Mouse (Mus musculus): ENCODE data around the gene Cartpt. TPM values are rescaled to one million over a fixed set of nuclear protein-coding genes. Genes with fewer than 3 reads are reported as not detected.
"Not testable (repeated sequence)": the region's sequence is repeated elsewhere in the genome, so short reads cannot be mapped to it uniquely, and the experiment has no call there.

Cartpt gene
- polyA plus RNA-seq, 1 experiment from 2014 or later = not detected

DNA sequence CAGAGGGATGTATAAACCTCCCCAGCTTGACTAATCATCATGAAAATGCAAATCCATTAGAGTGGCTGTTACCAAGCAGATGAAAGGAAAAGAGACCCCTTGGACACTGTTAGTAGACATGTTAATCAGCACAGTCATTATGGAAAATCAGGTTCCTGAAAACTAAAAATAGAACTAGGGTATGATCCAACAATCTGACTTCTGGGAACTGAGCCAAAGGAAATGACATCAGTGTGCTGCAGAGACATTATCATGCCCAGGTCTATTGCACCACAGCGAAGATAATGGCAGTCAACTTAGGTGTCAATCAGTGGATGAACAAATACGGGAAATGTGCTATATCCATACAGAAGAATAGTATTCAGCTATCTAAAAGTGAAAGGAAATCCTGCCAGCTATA lies 43.0 kb downstream of the Cartpt start:
- no peaks in the 10 kb centered on the region for H3K36me3 ChIP-seq
- H3K4me2 ChIP-seq = no peak overlapping the region
- H3K9ac ChIP-seq = no peak overlapping the region
- WGBS = 12% methylated on average over 2 of the region's 2 CpGs
- no peaks in the 10 kb centered on the region for H3K27me3 ChIP-seq (replicated peaks)
- H3K9me3 ChIP-seq (replicated peaks) = no peaks in the 10 kb centered on the region; the same call in 1 of the 2 replicates
- H3K27ac ChIP-seq (ENCODE audit: poor library complexity, severe bottlenecking) = peak overlapping the region; percentile 7; the same call in 1 of the 2 replicates
- peaks cover 8% of the 10 kb centered on the region; the same call in 1 of the 2 replicates for H3K4me1 ChIP-seq (replicated peaks)
- peak; percentile 63 for ATAC-seq (ENCODE audit: insufficient number of reproducible peaks, low FRiP score)
- H3K4me3 ChIP-seq = no peak overlapping the region

DNA sequence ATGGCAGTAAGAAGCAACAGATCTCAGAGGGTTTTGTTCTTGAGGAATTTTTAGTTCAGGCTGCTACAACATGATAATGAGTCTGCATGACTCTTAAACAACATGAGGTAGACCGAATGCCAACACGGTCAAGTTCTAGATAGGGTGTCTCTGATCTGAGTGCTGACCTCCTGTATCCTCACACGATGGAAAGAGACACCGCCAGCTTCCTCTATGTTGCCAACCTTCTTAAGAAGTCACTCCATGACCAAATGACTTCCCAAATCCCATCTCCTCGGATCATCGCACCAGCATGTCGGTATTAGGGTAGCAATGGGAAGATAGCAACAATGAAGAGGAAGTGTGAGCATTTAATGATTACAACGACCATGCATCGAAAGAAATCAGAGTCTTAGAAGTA lies 43.6 kb downstream of the Cartpt start:
- Histone ChIP-seq H3K27ac (ENCODE audit: poor library complexity, severe bottlenecking) (0 out of 2 replicates have a peak overlapping the region, but pooled peaks have one; percentile 7), H3K4me2 (no peak overlapping the region)

DNA sequence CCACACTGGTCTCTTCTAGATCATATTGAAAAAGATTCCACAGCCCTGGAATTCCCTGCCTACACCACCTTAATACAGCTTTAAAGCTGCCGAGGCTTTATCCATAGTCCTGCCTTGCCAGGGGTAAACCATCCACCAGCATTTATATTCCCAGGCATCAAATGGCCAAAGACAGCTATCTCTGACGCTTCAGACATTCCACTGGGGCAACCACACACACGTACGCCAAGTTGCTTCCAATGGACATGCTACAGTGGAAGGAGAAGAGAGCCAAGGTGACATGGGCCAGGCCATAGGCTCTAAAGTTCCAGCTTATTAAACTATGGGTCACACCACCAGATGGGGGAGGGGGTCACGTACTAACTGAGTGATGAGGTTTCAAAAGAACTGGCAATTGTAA lies 45.7 kb downstream of the Cartpt start:
- no peak overlapping the region for H3K27ac ChIP-seq (ENCODE audit: poor library complexity, severe bottlenecking)
- no peak overlapping the region for H3K4me2 ChIP-seq
- H3K9ac ChIP-seq = no peak overlapping the region
- no peak overlapping the region for H3K4me3 ChIP-seq
- H3K9me3 ChIP-seq (replicated peaks) = no peaks in the 10 kb centered on the region; the same call in 1 of the 2 replicates
- peaks cover 23% of the 10 kb centered on the region for H3K4me1 ChIP-seq (replicated peaks)
- no peaks in the 10 kb centered on the region for H3K27me3 ChIP-seq (replicated peaks)
- no peak for ATAC-seq (ENCODE audit: insufficient number of reproducible peaks, low FRiP score)
- no peaks in the 10 kb centered on the region for H3K36me3 ChIP-seq
- 80% methylated on average over 5 of the region's 5 CpGs for WGBS

More for the DNA sequence above, 43.6 kb downstream of the Cartpt start:
- no peaks in the 10 kb centered on the region; the same call in 1 of the 2 replicates for H3K9me3 ChIP-seq (replicated peaks)
- WGBS = 64% methylated on average over 9 of the region's 9 CpGs
- no peak overlapping the region for H3K9ac ChIP-seq
- H3K36me3 ChIP-seq = no peaks in the 10 kb centered on the region
- peaks cover 8% of the 10 kb centered on the region; the same call in 1 of the 2 replicates for H3K4me1 ChIP-seq (replicated peaks)
- no peaks in the 10 kb centered on the region for H3K27me3 ChIP-seq (replicated peaks)
- no peak overlapping the region for H3K4me3 ChIP-seq
- no peak for ATAC-seq (ENCODE audit: insufficient number of reproducible peaks, low FRiP score)

DNA sequence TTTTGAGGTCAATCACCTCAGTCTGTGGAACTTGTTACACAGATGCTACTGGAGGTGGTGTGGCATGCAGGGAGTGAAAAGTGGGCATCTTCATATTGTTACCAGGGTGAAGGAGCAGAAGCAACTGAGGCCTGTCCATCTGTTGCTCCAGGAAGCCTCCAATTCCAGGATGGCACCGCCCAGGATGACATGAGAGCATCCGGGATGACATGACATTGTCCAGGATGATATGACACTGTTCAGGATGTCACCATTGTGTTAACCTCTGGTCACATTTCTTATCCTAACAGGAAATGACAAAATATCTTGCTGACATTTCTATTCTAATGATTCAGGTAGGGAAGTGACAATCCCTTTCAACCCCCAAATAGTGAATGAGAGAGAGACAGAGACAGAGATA lies 47.8 kb downstream of the Cartpt start:
- Histone ChIP-seq H3K4me2 (no peak overlapping the region), H3K4me3 (no peak overlapping the region), H3K9me3 (replicated peaks) (no peaks in the 10 kb centered on the region), H3K27ac (ENCODE audit: poor library complexity, severe bottlenecking) (no peak overlapping the region), H3K9ac (no peak overlapping the region), H3K27me3 (replicated peaks) (no peaks in the 10 kb centered on the region), H3K36me3 (no peaks in the 10 kb centered on the region), H3K4me1 (replicated peaks) (peaks cover 23% of the 10 kb centered on the region)
- no peak for ATAC-seq (ENCODE audit: insufficient number of reproducible peaks, low FRiP score)
- WGBS = 88% methylated on average over 2 of the region's 2 CpGs

DNA sequence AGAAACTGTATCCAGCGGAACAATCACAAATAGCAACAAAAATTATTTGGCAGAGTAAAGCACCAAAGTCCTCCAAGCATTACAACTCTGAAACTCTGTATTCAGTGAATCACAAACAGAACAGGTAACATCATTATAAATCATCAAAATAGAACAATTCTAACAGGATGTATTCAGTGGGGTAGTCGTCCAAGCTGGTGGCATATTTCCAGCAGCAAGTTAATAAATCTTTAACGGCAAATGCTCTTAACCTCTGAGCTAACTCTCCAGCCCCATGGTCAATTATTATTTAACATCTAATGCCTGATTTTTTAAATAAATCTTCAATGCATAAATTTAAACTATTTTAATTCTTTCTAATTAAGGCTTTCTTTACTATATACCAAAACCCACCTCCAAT lies 48.5 kb downstream of the Cartpt start:
- not testable (repeated sequence) for H3K9me3 ChIP-seq (replicated peaks); H3K27ac ChIP-seq (ENCODE audit: poor library complexity, severe bottlenecking); H3K9ac ChIP-seq; H3K36me3 ChIP-seq; H3K27me3 ChIP-seq (replicated peaks); ATAC-seq (ENCODE audit: insufficient number of reproducible peaks, low FRiP score); H3K4me2 ChIP-seq; H3K4me3 ChIP-seq
- H3K4me1 ChIP-seq (replicated peaks) = peaks cover 24% of the 10 kb centered on the region
- 74% methylated on average over 3 of the region's 3 CpGs for WGBS

DNA sequence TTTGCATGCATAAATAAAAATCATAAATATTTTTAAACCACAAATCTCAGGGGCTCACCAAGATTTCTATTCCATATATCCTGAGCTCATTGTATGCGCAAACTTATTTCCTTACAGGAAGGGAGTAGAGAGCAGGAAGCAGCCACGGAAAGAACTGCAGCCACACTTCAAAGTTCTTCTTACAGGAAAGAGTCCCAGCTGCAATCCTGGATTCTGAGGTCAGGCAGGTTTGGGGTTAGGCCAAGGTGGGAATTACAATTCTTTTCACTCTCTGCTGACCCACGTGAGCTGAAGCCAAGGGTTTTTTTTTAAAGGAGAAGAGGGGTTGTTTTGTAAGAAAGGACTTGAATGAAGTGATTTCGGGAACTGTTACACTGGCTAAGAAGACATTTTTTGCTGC lies 49.9 kb downstream of the Cartpt start:
- no peak for ATAC-seq (ENCODE audit: insufficient number of reproducible peaks, low FRiP score)
- WGBS = 40% methylated on average over 4 of the region's 4 CpGs
- no peak overlapping the region for H3K4me3 ChIP-seq
- no peak overlapping the region for H3K9ac ChIP-seq
- H3K9me3 ChIP-seq (replicated peaks) = no peaks in the 10 kb centered on the region
- H3K27ac ChIP-seq (ENCODE audit: poor library complexity, severe bottlenecking) = peak overlapping the region; percentile 35; the same call in 1 of the 2 replicates
- peak overlapping the region; percentile 4; the same call in 1 of the 2 replicates for H3K4me2 ChIP-seq
- H3K27me3 ChIP-seq (replicated peaks) = no peaks in the 10 kb centered on the region
- H3K4me1 ChIP-seq (replicated peaks) = peaks cover 24% of the 10 kb centered on the region
- no peaks in the 10 kb centered on the region for H3K36me3 ChIP-seq

DNA sequence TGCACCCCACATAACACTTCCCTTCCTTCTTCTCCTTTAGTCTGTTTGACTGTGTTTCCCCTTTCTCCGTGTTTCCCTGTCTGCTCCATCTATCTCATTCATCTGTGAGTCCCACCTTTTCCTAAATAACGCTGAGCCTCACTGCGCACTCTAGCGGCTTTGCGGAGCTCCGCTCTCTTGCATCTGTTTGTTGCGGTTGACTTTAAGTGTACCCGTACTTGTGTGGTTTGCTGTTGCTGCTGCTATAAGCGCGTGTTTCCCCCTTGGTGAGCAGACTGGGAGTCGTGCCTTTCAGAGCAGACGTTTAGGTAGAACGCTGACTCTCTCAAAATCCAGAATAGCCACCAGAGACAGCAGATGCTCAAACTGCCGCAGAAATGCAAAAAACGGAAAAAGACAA lies 51.3 kb downstream of the Cartpt start:
- no peak for ATAC-seq (ENCODE audit: insufficient number of reproducible peaks, low FRiP score)
- no peaks in the 10 kb centered on the region for H3K9me3 ChIP-seq (replicated peaks)
- no peak overlapping the region for H3K4me2 ChIP-seq
- H3K27me3 ChIP-seq (replicated peaks) = no peaks in the 10 kb centered on the region
- H3K9ac ChIP-seq = no peak overlapping the region
- H3K4me3 ChIP-seq = no peak overlapping the region
- peaks cover 24% of the 10 kb centered on the region for H3K4me1 ChIP-seq (replicated peaks)
- H3K27ac ChIP-seq (ENCODE audit: poor library complexity, severe bottlenecking) = no peak overlapping the region
- no peaks in the 10 kb centered on the region for H3K36me3 ChIP-seq
- 45% methylated on average over 15 of the region's 15 CpGs for WGBS

Other genes with a start within 250 kb of the Cartpt start
- gene Mccc2, start 114.5 kb upstream of the Cartpt start, polyA plus RNA-seq (2016; fragmentation: Nextera tagmentation; extraction: Ambion mirVana) = 28.1 and 30.4 TPM in 2 replicates
- gene Bdp1, start 203.0 kb upstream of the Cartpt start, polyA plus RNA-seq (2016; fragmentation: Nextera tagmentation; extraction: Ambion mirVana) = 24.9 and 26.6 TPM in 2 replicates
- gene Serf1, start 206.9 kb upstream of the Cartpt start, polyA plus RNA-seq (2016; fragmentation: Nextera tagmentation; extraction: Ambion mirVana) = 126 and 131 TPM in 2 replicates
- gene Smn1, start 223.8 kb upstream of the Cartpt start, polyA plus RNA-seq (2016; fragmentation: Nextera tagmentation; extraction: Ambion mirVana) = 31.0 and 37.2 TPM in 2 replicates

Data from heart, embryonic 12.5 days (tissue).